Mouse (Mus musculus): ENCODE results near the gene Ankrd45. TPM values are rescaled to one million over a fixed set of nuclear protein-coding genes. Genes with fewer than 3 reads are reported as not detected.
"Not testable (repeated sequence)": the region's sequence is repeated elsewhere in the genome, so short reads cannot be mapped to it uniquely, and the experiment has no call there.

Gene Ankrd45
- polyA plus RNA-seq, 1 experiment = not detected

DNA sequence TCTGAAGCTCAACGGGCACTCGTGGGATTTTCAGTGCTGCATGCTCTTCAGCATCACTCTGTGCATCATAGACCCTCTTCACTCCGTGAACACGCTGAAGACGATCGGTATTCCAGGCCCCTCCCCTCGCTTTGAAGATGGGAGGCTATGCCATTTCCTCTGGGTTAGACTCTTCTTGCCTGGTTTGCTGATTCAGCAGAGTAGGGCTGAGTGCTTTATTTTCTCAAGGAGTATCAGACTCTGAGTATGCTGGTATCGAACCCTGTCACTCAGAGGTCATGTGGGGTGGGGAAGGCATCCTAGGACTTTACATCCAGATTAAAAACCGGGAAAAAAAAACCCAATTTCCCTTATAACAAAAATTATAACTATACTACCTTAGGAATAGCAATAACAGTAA is 39.9 kb downstream of the Ankrd45 start:
- Histone ChIP-seq H3K36me3 (ENCODE audit: control insufficient read depth, insufficient read depth, low read length) (no peaks in the 10 kb centered on the region), H3K27ac (ENCODE audit: insufficient read depth, low read length) (no peak overlapping the region), H3K4me1 (ENCODE audit: control insufficient read depth, insufficient read depth, insufficient read length) (no peaks in the 10 kb centered on the region; the same call in 1 of the 2 replicates), H3K27me3 (ENCODE audit: control insufficient read depth, insufficient read depth, low read length) (no peaks in the 10 kb centered on the region), H3K4me3 (ENCODE audit: extremely low read depth, insufficient read depth, insufficient read length) (no peak overlapping the region)
- 86% methylated on average over 9 of the region's 9 CpGs for WGBS
- no peak for DNase-seq (ENCODE audit: low read depth in 1 of 2, low spot score in 2 of 2)
- no peak for TF ChIP-seq CTCF (IDR thresholded peaks at IDR 0.05; ENCODE audit: extremely low read depth, insufficient read depth, insufficient read length, insufficient replicate concordance)

DNA sequence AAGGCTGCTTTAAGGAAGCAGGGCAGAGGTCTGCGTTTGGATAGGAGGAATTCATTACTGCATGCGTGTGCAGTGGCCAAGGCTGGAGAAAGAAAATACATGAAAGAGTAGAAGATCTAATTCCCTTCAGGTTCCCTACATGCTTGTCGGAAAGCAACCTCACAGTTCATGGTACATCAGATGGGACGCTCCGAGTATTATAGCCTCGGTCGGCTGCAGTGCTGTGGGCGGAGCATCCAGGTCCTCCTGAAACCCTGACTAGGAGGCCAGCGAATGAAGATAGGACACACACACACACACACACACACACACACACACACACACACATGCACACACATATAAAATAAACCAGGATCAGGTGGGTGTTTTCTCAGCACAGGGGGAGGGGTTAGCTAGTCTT is 41.2 kb downstream of the Ankrd45 start:
- Histone ChIP-seq H3K36me3 (ENCODE audit: control insufficient read depth, insufficient read depth, low read length) (no peaks in the 10 kb centered on the region), H3K4me3 (ENCODE audit: extremely low read depth, insufficient read depth, insufficient read length) (no peak overlapping the region; the same call in 1 of the 2 replicates), H3K27ac (ENCODE audit: insufficient read depth, low read length) (no peak overlapping the region), H3K27me3 (ENCODE audit: control insufficient read depth, insufficient read depth, low read length) (no peaks in the 10 kb centered on the region), H3K4me1 (ENCODE audit: control insufficient read depth, insufficient read depth, insufficient read length) (no peaks in the 10 kb centered on the region; the same call in 1 of the 2 replicates)
- TF ChIP-seq CTCF (IDR thresholded peaks at IDR 0.05; ENCODE audit: extremely low read depth, insufficient read depth, insufficient read length, insufficient replicate concordance) (no peak), POLR2A (IDR thresholded peaks at IDR 0.05; ENCODE audit: low read depth, low read length) (no peak)
- no peak for DNase-seq (ENCODE audit: low read depth in 1 of 2, low spot score in 2 of 2)
- 54% methylated on average over 9 of the region's 9 CpGs for WGBS

- H3K4me3 ChIP-seq (ENCODE audit: extremely low read depth, insufficient read depth, insufficient read length) = no peak overlapping the region
- TF ChIP-seq CTCF (IDR thresholded peaks at IDR 0.05; ENCODE audit: extremely low read depth, insufficient read depth, insufficient read length, insufficient replicate concordance) (no peak), POLR2A (IDR thresholded peaks at IDR 0.05; ENCODE audit: low read depth, low read length) (no peak)
- 89% methylated on average over 3 of the region's 3 CpGs for WGBS
- no peak overlapping the region for H3K27ac ChIP-seq (ENCODE audit: insufficient read depth, low read length)
- H3K4me1 ChIP-seq (ENCODE audit: control insufficient read depth, insufficient read depth, insufficient read length) = no peaks in the 10 kb centered on the region; the same call in 1 of the 2 replicates
- no peak for DNase-seq (ENCODE audit: low read depth in 1 of 2, low spot score in 2 of 2)
- H3K27me3 ChIP-seq (ENCODE audit: control insufficient read depth, insufficient read depth, low read length) = no peaks in the 10 kb centered on the region
- H3K36me3 ChIP-seq (ENCODE audit: control insufficient read depth, insufficient read depth, low read length) = no peaks in the 10 kb centered on the region
Observed at GRCm38 (mm10) chr1:161185431-161185830, 42.9 kb downstream of the Ankrd45 start.

DNA sequence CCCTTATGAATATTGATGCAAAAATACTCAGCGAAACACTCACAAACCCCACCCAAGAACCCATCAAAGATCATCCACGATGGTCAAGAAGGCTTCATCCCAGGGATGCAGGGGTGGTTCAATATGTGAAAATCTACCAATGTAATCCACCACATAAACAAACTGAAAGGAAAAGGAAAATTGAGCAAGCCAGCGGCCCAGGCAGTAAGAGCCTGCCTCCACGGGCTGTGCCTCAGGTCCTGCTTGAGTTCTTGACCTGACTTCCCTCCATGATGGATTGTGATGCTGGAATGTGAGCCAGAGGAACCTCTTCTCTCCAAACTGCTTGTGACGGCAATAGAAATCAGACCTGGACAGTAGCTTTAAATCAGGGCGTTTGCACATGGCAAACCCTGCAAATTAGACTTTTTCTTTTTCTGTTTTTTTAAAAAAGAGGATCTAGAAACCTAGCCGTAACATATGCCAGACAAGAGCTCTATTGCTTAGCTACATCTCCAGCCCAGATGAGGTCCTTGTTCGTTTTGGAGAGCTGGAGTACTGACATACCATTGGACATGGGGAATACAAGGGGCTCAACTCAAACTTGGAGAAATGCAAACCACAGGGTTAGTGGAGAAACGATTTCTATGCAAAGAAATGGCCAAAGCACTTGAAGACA is 47.9 kb downstream of the Ankrd45 start:
- H3K36me3 ChIP-seq (ENCODE audit: control insufficient read depth, insufficient read depth, low read length) = no peaks in the 10 kb centered on the region
- 0 out of 2 replicates have a peak, but pooled peaks cover 1% of the 10 kb centered on the region for H3K4me1 ChIP-seq (ENCODE audit: control insufficient read depth, insufficient read depth, insufficient read length)
- 0 out of 2 replicates have a peak, but pooled peaks cover 2% of the 10 kb centered on the region for H3K27me3 ChIP-seq (ENCODE audit: control insufficient read depth, insufficient read depth, low read length)
- H3K4me3 ChIP-seq (ENCODE audit: extremely low read depth, insufficient read depth, insufficient read length) = no peak overlapping the region
- TF ChIP-seq CTCF (IDR thresholded peaks at IDR 0.05; ENCODE audit: extremely low read depth, insufficient read depth, insufficient read length, insufficient replicate concordance) (no peak), POLR2A (IDR thresholded peaks at IDR 0.05; ENCODE audit: low read depth, low read length) (no peak)
- DNase-seq (ENCODE audit: low read depth in 1 of 2, low spot score in 2 of 2) = no peak
- WGBS = 66% methylated on average over 9 of the region's 9 CpGs
- no peak overlapping the region for H3K27ac ChIP-seq (ENCODE audit: insufficient read depth, low read length)

DNA sequence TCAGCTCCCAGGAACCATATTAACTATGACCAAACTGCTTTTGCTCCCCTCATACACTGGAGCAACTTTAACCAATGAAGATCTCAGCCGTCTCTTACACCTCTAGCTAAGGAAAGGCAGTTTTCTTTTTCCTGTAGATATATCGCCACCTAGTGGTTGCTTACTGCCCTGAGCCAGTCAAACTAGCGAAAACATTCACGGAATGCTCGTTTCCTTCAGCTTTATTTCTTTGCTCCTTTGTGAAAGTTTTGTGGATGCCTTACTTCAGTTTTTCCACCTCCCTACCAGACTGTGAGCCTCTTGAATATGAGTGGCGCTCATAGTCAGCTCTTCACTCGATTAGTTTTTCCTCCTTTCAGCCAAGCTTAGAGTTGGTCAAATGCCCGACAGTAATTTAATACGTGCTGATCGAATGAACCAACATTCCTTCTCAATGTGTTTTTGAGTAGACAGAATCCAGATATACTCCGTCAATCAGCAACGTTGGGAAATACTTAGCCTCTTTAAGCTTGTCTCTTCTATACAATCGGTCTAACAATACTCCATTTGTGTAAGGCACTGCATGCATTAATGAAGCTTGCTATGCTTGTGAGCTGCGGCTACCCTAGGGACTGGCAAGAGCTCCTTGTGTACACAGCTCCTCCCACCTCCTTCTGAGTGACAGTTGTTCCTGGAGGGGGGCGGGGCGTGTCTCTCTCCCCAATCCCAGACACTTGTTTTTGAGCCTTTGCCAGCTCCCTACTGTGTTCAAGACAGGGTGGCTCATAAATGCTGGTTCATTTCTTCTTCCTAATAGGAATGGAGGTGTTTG is 53.3 kb downstream of the Ankrd45 start:
- under 1% methylated on average over 16 of the region's 16 CpGs for WGBS
- H3K4me3 ChIP-seq (ENCODE audit: extremely low read depth, insufficient read depth, insufficient read length) = peak overlapping the region; percentile 54

DNA sequence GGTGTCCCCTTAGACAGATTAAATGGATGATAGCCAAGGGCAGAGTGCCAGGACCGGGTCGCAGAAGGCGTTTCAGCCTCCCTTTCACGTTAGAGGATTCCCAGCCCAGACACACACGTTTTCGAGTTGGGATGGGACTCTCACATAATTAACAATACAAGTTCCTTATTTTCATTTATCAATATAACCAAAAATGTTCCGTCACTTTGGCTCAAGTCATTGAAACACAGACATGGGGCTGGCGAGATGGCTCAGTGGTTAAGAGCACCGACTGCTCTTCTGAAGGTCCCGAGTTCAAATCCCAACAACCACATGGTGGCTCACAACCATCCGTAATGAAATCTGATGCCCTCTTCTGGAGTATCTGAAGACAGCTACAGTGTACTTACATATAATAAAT is 53.9 kb downstream of the Ankrd45 start:
- WGBS = 60% methylated on average over 11 of the region's 11 CpGs
- not testable (repeated sequence) for H3K4me1 ChIP-seq (ENCODE audit: control insufficient read depth, insufficient read depth, insufficient read length); H3K27ac ChIP-seq (ENCODE audit: insufficient read depth, low read length); H3K27me3 ChIP-seq (ENCODE audit: control insufficient read depth, insufficient read depth, low read length); DNase-seq (ENCODE audit: low read depth in 1 of 2, low spot score in 2 of 2); H3K4me3 ChIP-seq (ENCODE audit: extremely low read depth, insufficient read depth, insufficient read length); H3K36me3 ChIP-seq (ENCODE audit: control insufficient read depth, insufficient read depth, low read length)

More for the DNA sequence above, 53.3 kb downstream of the Ankrd45 start:
- H3K36me3 ChIP-seq (ENCODE audit: control insufficient read depth, insufficient read depth, low read length) = no peaks in the 10 kb centered on the region
- no peak for TF ChIP-seq POLR2A (IDR thresholded peaks at IDR 0.05; ENCODE audit: low read depth, low read length)
- TF ChIP-seq CTCF (IDR thresholded peaks at IDR 0.05; ENCODE audit: extremely low read depth, insufficient read depth, insufficient read length, insufficient replicate concordance) = peak; percentile 34; the same call in 1 of the 2 replicates
- 0 out of 2 replicates have a peak, but pooled peaks cover 2% of the 10 kb centered on the region for H3K4me1 ChIP-seq (ENCODE audit: control insufficient read depth, insufficient read depth, insufficient read length)
- DNase-seq (ENCODE audit: low read depth in 1 of 2, low spot score in 2 of 2) = peak in 1 of 2 experiments; percentile 26
- no peak overlapping the region for H3K27ac ChIP-seq (ENCODE audit: insufficient read depth, low read length)
- 0 out of 2 replicates have a peak, but pooled peaks cover 2% of the 10 kb centered on the region for H3K27me3 ChIP-seq (ENCODE audit: control insufficient read depth, insufficient read depth, low read length)

- DNase-seq (ENCODE audit: low read depth in 1 of 2, low spot score in 2 of 2) = no peak
- TF ChIP-seq CTCF (IDR thresholded peaks at IDR 0.05; ENCODE audit: extremely low read depth, insufficient read depth, insufficient read length, insufficient replicate concordance) (no peak), POLR2A (IDR thresholded peaks at IDR 0.05; ENCODE audit: low read depth, low read length) (no peak)
- no peak overlapping the region for H3K27ac ChIP-seq (ENCODE audit: insufficient read depth, low read length)
- WGBS = 69% methylated on average over 5 of the region's 5 CpGs
- 0 out of 2 replicates have a peak, but pooled peaks cover 2% of the 10 kb centered on the region for H3K4me1 ChIP-seq (ENCODE audit: control insufficient read depth, insufficient read depth, insufficient read length)
- H3K4me3 ChIP-seq (ENCODE audit: extremely low read depth, insufficient read depth, insufficient read length) = no peak overlapping the region
- H3K27me3 ChIP-seq (ENCODE audit: control insufficient read depth, insufficient read depth, low read length) = no peaks in the 10 kb centered on the region
- H3K36me3 ChIP-seq (ENCODE audit: control insufficient read depth, insufficient read depth, low read length) = no peaks in the 10 kb centered on the region
Observed at GRCm38 (mm10) chr1:161199856-161200255, 57.4 kb downstream of the Ankrd45 start.

Measured in spleen, adult 2 months (tissue).